Mouse (Mus musculus): ENCODE data around the gene Gstt1. TPM values are rescaled to one million over a fixed set of nuclear protein-coding genes. Genes with fewer than 3 reads are reported as not detected.

Gstt1 gene
- not detected in 4 replicates for total RNA-seq (2023; ENCODE audit: inconsistent age)

DNA sequence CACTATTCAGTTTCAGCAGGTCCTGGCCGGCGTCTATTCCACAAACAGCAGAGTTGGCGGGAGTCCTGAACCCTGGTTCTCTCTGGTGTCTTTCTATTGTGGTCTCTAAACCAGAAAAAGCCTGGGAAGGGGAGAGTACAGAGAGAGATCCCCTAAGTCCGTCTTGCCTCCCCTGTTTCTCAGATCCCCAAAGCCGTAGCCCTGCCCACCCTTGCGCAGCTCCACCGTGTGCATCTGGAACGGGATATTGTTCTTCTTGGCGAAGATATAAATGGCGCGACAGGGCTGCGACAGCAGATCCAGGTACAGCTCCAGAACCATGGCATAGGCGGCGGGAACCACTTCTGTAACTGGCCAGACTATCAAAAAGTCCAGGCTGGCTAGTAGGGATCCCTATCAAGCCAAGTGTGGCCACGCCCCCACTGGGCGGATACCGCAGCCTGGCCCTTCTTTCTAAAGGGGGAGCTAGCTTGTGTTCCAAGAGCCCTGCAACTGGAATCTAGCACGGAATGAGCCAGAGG is at the start of gene Gstt1:
Gene Gstt1 (minus strand): TSS at position 409 of the 521 bp plus-strand sequence.

DNA sequence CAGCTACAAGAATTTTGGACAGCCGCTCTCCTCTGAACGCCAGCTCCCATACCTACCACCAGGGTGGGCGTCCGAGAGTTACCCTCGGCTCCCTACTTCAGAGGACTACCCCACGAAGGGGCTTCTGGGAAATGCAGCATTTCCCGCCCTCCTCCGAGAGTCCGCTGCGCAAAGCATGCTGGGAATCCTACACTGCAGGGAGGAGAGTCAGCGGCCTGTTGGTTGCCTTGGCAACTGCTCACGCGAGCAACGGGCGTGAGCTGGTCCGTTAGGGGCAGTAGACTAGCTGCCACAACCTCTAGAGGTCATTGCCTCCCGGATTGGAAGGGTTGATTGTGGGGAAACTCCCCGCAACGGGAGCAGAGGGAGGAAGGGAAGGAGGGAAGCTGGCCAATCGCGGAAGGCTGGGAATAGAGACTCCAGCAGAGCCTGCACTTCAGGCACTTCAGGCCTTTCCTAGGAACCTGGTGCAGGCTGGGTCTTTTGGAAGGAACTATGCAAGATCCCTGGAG is 38.9 kb upstream of the Gstt1 start, which contains the start of gene Gstt2:
Gene Gstt2 (minus strand): TSS at position 177 of the 512 bp plus-strand sequence.

DNA sequence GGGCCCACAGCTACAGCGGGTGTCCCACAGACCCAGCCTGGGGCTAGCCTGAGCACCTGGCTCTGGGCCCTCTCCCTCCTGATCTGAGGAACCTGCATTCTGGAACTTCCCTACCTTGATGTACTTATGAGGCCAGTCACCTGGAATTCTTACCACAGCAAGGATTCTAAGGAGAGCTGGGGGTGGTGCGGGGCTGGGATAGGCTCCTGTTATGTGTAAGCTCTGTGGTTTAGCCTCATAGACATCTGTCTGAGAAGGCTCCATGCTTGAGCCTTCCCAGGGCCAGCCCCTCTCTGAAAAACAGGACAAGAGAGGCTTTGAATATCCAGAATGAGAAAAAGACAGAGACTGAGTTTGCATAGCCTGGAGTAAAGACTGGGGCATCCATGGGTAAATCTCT is 24.1 kb upstream of the Gstt1 start, which contains the start of gene Gstt4:
Gene Gstt4 (minus strand): TSS at position 101 of the 400 bp plus-strand sequence.

DNA sequence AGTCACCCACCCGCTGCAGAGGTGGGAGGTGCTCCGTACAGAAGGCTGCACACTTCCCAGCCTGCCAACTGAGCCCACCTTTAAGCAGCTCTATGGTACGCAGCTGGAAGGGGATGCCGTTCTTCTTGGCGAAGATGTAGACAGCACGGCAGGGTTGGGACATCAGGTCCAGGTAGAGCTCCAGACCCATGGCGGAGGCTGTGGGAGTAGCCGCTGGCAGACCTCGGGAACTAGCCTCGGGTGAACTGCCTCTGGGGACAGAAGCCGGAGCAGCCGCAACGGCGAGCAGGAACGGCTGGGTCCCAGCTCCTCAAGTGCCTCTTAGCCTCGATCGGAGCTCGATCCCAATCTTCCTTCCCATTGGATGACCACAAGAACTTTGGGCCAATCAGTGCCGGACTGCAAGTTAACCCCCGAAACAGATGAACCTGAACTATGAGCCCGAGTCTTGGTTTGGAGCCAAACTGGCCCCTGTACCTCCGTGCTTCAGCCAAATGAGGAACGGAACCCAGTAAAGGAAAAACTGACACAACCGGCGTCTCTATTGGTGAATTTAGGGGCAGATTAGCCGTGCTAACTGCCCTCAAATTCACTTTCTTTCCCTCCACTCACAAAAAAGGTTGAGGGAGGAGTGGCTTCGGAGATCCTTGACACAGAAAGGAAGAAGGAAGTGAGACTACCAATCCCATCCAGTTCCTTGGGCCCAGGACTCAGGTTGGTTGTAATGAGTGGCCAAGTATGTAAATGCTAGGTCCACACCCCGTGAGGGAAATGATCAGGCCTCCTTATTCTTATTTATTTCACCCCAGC is 17.4 kb downstream of the Gstt1 start, which contains the start of the genes Gm20441 and Gstt3:
Gene Gm20441 (minus strand): TSS at position 186 of the 810 bp plus-strand sequence.
Gene Gstt3 (minus strand): TSS at position 646 of the 810 bp plus-strand sequence.

DNA sequence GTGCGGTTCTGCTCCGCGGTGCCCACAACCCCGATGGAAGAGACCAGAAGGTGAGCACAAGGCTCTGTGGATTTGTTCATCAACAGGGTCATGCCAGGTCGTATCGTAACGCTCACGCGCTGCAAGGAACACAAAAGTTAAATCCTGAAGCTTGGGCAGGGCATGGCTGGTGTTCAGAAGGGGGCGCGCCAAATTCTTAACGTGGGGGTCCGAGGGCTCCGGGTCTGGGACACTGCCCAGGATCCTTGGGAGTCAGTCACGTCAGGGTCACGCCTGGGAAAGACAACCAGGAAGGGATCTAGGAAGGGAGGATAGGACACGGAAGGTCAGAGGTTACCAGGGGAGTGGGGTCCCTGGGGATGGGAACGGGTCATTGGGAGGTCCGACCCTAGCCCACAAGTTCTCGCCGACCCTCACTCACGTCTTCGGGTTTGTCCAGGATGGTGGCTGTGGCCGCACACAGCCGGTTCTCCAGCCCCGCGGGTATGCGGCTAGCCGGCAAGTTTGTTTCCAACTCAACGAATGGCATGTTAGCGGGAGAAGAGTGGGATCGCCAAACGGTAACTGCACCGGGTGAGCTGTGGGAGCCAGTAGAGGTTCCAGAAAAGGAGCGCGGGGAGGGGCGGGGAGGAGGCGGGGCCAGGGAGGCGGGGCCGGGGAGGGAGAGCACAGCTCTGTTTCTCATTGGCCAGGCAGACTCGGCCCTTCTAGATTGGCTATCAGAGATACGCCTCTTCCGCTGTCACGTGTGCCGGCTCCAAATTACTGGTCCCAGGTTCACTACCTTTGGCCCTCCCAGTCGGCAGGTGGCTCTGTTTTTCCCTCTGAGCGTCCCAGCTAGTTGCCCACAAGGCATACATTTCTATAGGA is 25.4 kb downstream of the Gstt1 start, which contains the start of gene Ddt:
Gene Ddt (minus strand): TSS at position 620 of the 870 bp plus-strand sequence.

DNA sequence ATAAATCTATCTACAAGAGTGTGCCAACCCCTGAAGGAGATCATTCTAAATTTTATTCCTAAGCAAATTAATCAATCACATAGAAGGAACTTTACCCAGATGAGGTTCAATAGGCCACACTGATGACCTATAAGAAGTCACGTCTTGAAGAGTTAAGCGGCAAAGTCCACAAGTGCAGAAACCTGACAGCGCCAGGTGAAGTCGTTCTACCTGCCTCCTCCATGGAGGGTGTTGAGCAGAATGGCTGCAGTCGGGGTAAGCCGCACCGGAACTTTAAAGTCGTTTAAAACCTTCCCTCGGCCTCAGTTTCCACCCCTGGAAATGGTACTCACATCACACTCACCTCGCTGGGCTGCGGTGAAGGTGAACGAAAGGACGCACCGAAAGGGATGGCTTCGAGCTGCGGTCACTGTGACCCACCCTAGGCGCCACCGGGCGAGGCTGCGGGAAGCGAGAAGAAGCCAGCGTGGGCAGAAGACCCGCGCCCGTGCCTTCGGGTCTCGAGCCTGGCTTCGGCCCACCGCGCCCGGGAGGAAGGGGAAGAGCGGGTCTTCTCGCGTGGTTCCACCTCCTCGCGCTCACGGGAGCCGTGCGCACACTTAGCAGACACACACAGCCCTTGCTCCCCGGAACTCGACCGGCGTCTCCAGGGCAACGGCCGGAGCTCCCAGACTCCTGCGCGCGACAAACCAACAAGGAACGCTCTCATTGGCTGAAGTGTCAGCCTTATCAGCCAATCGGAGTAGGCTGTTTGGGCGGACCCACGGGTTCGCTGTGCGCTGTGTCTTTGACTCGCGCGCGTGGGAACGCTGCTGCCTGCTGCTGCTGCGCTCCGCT is 34.5 kb downstream of the Gstt1 start, which contains the start of gene Cabin1:
Gene Cabin1 (minus strand): TSS at position 660 of the 837 bp plus-strand sequence.

Other genes with a start within 250 kb of the Gstt1 start
- gene Lrrc75b, start 238.3 kb downstream of the Gstt1 start, total RNA-seq (2023; ENCODE audit: inconsistent age) = not detected in 4 replicates
- gene Ggt1, start 237.0 kb downstream of the Gstt1 start, total RNA-seq (2023; ENCODE audit: inconsistent age) = not detected in 4 replicates
- gene Ggt5, start 209.2 kb downstream of the Gstt1 start, total RNA-seq (2023; ENCODE audit: inconsistent age) = 0.26 to 1.6 TPM (median 0.73 TPM) in 4 replicates
- 2.0 to 3.1 TPM (median 2.7 TPM) in 4 replicates for gene Susd2, start 154.6 kb downstream of the Gstt1 start, total RNA-seq (2023; ENCODE audit: inconsistent age)
- 85.4 to 99.8 TPM (median 93.3 TPM) in 4 replicates for gene Cabin1, start 34.2 kb downstream of the Gstt1 start, total RNA-seq (2023; ENCODE audit: inconsistent age)
- 27.4 to 36.0 TPM (median 31.1 TPM) in 4 replicates for gene Ddt, start 25.2 kb downstream of the Gstt1 start, total RNA-seq (2023; ENCODE audit: inconsistent age)
- not detected in 4 replicates for gene Gm20441, start 17.6 kb downstream of the Gstt1 start, total RNA-seq (2023; ENCODE audit: inconsistent age)
- 6.7 to 10.3 TPM (median 8.6 TPM) in 4 replicates for gene Gstt3, start 17.2 kb downstream of the Gstt1 start, total RNA-seq (2023; ENCODE audit: inconsistent age)
- not detected in 4 replicates for gene Gstt4, start 24.0 kb upstream of the Gstt1 start, total RNA-seq (2023; ENCODE audit: inconsistent age)
- gene Gstt2, start 38.8 kb upstream of the Gstt1 start, total RNA-seq (2023; ENCODE audit: inconsistent age) = 30.2 to 44.1 TPM (median 38.2 TPM) in 4 replicates
- gene Mif, start 61.7 kb upstream of the Gstt1 start, total RNA-seq (2023; ENCODE audit: inconsistent age) = 226 to 261 TPM (median 242 TPM) in 4 replicates
- 14.4 to 19.2 TPM (median 14.8 TPM) in 4 replicates for gene Derl3, start 94.8 kb upstream of the Gstt1 start, total RNA-seq (2023; ENCODE audit: inconsistent age)
- 75.2 to 82.6 TPM (median 81.7 TPM) in 4 replicates for gene Smarcb1, start 123.0 kb upstream of the Gstt1 start, total RNA-seq (2023; ENCODE audit: inconsistent age)
- 144 to 159 TPM (median 149 TPM) in 4 replicates for gene Chchd10, start 134.5 kb upstream of the Gstt1 start, total RNA-seq (2023; ENCODE audit: inconsistent age)
- gene Mmp11, start 137.9 kb upstream of the Gstt1 start, total RNA-seq (2023; ENCODE audit: inconsistent age) = 2.2 to 5.1 TPM (median 3.2 TPM) in 4 replicates
- not detected in 4 replicates for gene Gm867, start 142.1 kb upstream of the Gstt1 start, total RNA-seq (2023; ENCODE audit: inconsistent age)
- gene Vpreb3, start 144.5 kb upstream of the Gstt1 start, total RNA-seq (2023; ENCODE audit: inconsistent age) = 106 to 145 TPM (median 134 TPM) in 4 replicates
- 1.3 to 2.0 TPM (median 1.6 TPM) in 4 replicates for gene Gm5134, start 155.9 kb upstream of the Gstt1 start, total RNA-seq (2023; ENCODE audit: inconsistent age)
- gene Zfp280b, start 234.1 kb upstream of the Gstt1 start, total RNA-seq (2023; ENCODE audit: inconsistent age) = 10.6 to 16.2 TPM (median 12.9 TPM) in 4 replicates

Data from B cell, adult (primary cell).